Mouse (Mus musculus) small intestine, adult 2 months (tissue): ENCODE measurements around the gene Plekha1.

Experiments
- CTCF ChIP-seq: fragments of 200-500 bp; IDR thresholded peaks from 2 replicates; pipeline ENCODE4 v1.5.1; 2012; ENCODE audit warnings: low read depth, mild to moderate bottlenecking, control low read depth, inconsistent platforms, low read length, moderate library complexity, mixed read lengths; ENCODE audit not compliant: insufficient replicate concordance, insufficient read length; ENCODE audit errors: extremely low read depth
- POLR2A ChIP-seq: fragments of 200-500 bp; IDR thresholded peaks from 2 replicates; pipeline ENCODE4 v1.6.1; 2012; ENCODE audit warnings: low read depth, mild to moderate bottlenecking, control low read depth, inconsistent platforms, low read length, moderate library complexity

DNA sequence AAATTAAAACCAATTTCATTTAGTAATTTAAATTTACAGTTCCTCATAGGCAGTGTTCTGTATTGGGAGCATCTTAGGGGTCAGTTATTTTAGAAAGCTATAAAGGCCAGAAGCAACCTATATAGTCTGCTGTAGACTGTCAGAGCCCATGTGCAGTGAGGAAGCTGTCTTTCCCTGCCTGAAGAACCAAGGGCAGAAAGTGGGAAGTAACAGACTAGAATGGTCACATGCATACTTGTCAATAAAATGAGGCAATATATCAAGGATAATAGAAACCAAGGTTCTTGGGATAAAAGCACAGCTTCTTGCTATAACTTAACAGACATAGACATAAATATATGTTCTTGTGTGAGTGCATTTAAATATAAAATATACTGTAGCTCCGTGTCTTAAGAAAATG, 37.4 kb downstream of the Plekha1 start:
- TF ChIP-seq CTCF (no peak), POLR2A (no peak)
